Mouse (Mus musculus) cerebellum, postnatal 4 days (tissue): ENCODE measurements at regions not wholly inside any gene's neighbourhood (a gene's known extent, or its start where the extent isn't known, plus 50 kb on each side); places are given as distances from the start of the nearest gene placed in this dataset.
A peak's percentile ranks its signal among the peaks of the same experiment; 100 is the strongest.
"Not testable (repeated sequence)": the region's sequence is repeated elsewhere in the genome, so short reads cannot be mapped to it uniquely, and the experiment has no call there.

Source experiments
- DNase-seq, 2 experiments: peaks; one replicate each; pipeline ENCODE4 v3.0.0; 2022; ENCODE audit warnings: low spot score in 2 of 2, mixed read lengths in 1 of 2

DNA sequence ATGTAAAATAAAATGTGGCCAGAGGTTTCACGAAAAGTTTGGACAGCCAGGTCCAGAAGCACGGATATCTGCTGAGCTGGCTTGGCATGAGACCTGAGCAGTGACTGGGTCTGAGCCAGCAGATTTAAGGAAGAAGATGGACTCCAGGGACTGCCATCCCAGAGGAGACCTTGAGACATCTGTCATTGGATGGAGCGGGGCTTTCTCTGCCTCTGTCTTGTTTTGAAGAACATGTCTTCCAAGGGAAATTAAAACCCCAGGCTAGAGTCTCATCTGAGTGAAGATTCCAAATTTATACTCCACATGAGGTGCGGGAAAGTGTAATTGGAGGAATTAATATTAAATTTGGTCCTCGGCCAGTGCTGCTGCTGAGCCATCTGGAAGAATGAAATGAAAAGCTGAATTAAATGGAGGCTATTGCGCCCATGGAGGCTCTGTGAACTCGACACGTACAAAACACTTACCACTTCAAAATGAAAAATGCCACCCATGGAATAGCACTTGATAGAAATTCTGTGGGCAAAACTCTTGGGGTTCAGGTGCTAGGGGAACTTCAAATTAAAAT is 129.8 kb upstream of the Adcy2 start:
- peak in 1 of 2 experiments; percentile 13 for DNase-seq

GRCm38 (mm10) chr13:69127522-69127921 is 128.2 kb upstream of the Adcy2 start:
- no peak for DNase-seq

DNA sequence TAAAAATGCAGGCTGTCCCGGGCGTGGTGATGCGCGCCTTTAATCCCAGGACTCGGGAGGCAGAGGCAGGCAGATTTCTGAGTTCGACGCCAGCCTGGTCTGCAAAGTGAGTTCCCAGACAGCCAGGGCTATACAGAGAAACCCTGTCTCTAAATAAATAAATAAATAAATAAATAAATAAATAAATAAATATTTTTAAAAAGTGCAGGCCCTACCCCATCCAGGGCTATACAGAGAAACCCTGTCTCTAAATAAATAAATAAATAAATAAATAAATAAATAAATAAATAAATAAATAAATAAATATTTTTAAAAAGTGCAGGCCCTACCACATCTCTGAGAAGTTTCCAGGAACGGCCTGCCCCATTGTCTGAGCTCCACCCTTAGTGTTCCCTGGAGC is 119.4 kb upstream of the Adcy2 start:
- DNase-seq = not testable (repeated sequence)

- no peak for DNase-seq
Observed at GRCm38 (mm10) chr13:69109168-69109567, 109.8 kb upstream of the Adcy2 start.

GRCm38 (mm10) chr13:69086613-69087012 is 87.3 kb upstream of the Adcy2 start:
- peak in 1 of 2 experiments; percentile 50 for DNase-seq

DNA sequence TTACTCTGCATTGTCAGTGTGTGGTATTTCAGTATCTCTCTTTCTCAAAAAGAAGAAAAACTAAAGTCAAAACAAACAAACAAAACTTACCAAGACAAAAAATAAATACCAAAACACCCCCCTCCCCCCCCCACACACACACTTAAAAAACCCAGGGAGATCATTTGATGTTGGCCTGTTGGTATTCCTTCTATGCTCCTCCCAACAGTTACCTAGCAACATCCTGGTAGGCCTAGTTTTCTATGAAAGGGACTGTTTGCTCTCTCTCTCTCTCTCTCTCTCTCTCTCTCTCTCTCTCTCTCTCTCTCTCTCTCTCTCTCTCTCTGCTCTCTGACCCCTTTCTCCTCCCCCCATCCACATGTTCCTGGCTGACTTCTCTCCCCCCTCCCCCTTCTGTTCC is 71.0 kb upstream of the Adcy2 start:
- no peak for DNase-seq

DNA sequence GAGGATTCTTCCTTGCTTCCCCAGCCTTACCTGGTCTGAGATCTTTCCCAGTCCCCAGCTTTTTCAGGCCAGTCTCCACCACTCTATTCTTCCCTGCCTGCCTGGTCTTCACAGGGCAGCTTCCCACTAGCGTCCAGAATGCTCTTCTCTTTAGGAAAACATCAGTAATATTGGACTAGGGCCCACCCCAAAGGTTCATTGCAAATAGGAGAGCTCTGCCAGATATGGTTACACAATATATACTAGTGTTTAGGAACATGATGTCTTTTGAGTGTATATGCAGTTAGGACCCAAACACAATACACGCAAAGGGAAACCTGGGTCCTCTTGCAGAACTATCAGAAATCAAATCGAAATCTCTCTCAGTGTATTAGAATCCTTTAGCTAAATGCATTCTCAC is 70.5 kb upstream of the Adcy2 start:
- DNase-seq = no peak

DNA sequence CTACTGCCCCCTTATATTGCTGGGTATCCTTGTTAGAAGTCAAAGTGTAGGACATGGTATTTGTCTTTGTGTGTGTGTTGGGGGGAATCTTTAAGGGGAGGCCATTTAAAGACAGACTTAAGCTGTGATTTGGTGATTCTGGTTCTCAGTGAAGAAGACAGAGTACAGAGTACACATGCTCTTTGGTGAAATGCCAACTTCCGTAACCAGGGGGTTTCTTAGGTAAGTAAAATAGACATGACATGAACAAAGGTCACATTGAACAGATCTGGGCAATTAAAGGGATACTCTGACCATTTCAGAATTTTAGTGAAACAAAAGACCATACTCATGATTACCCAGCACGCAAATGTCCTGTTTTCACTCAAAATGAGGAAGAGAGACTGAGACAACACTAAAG is 67.3 kb upstream of the Adcy2 start:
- no peak for DNase-seq

- no peak for DNase-seq
Observed at GRCm38 (mm10) chr13:69065285-69065684, 65.9 kb upstream of the Adcy2 start.

DNA sequence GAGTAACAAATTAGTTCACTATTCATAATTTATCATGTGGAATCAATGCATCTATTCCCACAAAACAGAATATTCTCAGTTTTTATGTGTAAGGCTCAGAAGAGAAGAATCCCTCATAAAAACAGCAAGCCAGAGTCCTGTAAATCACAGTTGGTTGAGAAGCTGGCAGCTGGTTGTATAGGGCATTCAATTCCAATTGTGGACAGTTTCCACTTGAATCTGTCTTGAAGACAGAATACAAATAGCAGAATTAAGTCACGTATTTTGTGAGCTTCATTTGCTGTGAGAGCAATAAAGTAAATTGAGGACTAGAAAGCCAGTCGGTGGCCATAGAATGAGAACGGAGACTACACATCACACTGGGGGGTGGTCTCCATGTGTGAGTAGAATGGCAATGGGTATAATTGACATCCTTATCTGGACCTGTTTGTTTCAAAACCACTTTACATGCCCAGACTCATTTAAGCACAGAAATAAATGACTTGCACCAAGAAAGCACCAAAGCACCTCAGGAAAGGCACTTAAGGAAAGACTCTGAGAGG is 63.4 kb upstream of the Adcy2 start:
- no peak for DNase-seq

DNA sequence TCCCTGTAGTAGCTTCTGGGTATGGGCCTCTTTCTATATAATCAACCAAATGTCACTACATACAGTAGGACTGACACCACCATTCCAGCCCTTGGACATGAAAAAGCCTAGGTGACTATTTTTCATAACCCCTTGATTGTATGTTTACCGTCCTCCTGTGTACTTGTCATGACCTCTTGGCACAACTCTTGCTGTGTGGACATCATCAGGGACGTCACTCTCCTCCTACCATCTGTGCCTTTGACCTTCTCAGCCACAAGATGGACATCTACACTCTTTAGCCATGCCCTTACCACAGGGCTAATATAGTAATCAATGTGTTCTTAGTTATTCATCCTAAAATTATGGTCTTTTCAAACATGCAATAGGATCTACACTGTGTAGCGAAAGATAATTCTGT is 62.1 kb upstream of the Adcy2 start:
- DNase-seq = no peak
